Mouse (Mus musculus): ENCODE results near the gene Lenep. TPM values are rescaled to one million over a fixed set of nuclear protein-coding genes. Genes with fewer than 3 reads are reported as not detected.
A peak's percentile ranks its signal among the peaks of the same experiment; 100 is the strongest.

Gene Lenep
- polyA plus RNA-seq (2016; fragmentation: Nextera tagmentation; extraction: Ambion mirVana), result 0.15 and 0.23 TPM in 2 replicates

- H3K9me3 ChIP-seq, result no peaks in the 10 kb centered on the region
- DNase-seq (ENCODE audit: extremely low spot score, low spot score), result no peak
- H3K27me3 ChIP-seq (ENCODE audit: poor library complexity, severe bottlenecking), result no peaks in the 10 kb centered on the region
- peaks cover 62% of the 10 kb centered on the region for H3K36me3 ChIP-seq (replicated peaks)
- 0 out of 2 replicates have a peak within 1 kb of the TSS, but pooled peaks have one; percentile 8 for H3K4me3 ChIP-seq
- no peaks in the 10 kb centered on the region for H3K4me1 ChIP-seq
- 81% methylated on average over 5 of the region's 5 CpGs for WGBS
- no peak within 1 kb of the TSS for H3K27ac ChIP-seq
Measured at GRCm38 (mm10) chr3:89402693-89403092, at the start of gene Lenep. Gene Lenep, minus strand, starts transcription at chr3:89402793.

- WGBS, result 87% methylated on average over 1 of the region's 1 CpGs
- 0 out of 2 replicates have a peak overlapping the region, but pooled peaks have one; percentile 31 for H3K27ac ChIP-seq
- H3K4me3 ChIP-seq, result no peak overlapping the region
- peaks cover 40% of the 10 kb centered on the region for H3K4me1 ChIP-seq
- DNase-seq (ENCODE audit: extremely low spot score, low spot score), result no peak
- H3K27me3 ChIP-seq (ENCODE audit: poor library complexity, severe bottlenecking), result no peaks in the 10 kb centered on the region
- no peaks in the 10 kb centered on the region for H3K9me3 ChIP-seq
- H3K36me3 ChIP-seq (replicated peaks), result peaks cover 18% of the 10 kb centered on the region
Measured at GRCm38 (mm10) chr3:89451916-89452315, 49.3 kb upstream of the Lenep start.

GRCm38 (mm10) chr3:89449541-89449940, 46.9 kb upstream of the Lenep start:
- Histone ChIP-seq H3K27me3 (ENCODE audit: poor library complexity, severe bottlenecking) (no peaks in the 10 kb centered on the region), H3K4me1 (peaks cover 28% of the 10 kb centered on the region), H3K27ac (peak overlapping the region; percentile 4; the same call in 1 of the 2 replicates), H3K36me3 (replicated peaks) (peaks cover 36% of the 10 kb centered on the region), H3K4me3 (no peak overlapping the region), H3K9me3 (no peaks in the 10 kb centered on the region)
- peak; percentile 55 for DNase-seq (ENCODE audit: extremely low spot score, low spot score)
- WGBS, result 50% methylated on average over 7 of the region's 7 CpGs

GRCm38 (mm10) chr3:89448720-89449537, 46.3 kb upstream of the Lenep start:
- DNase-seq (ENCODE audit: extremely low spot score, low spot score), result no peak
- WGBS, result 77% methylated on average over 13 of the region's 13 CpGs

GRCm38 (mm10) chr3:89440691-89441090, 38.1 kb upstream of the Lenep start:
- WGBS, result 93% methylated on average over 2 of the region's 2 CpGs
- DNase-seq (ENCODE audit: extremely low spot score, low spot score), result no peak

More at GRCm38 (mm10) chr3:89448720-89449537, 46.3 kb upstream of the Lenep start:
- Histone ChIP-seq H3K4me3 (no peak overlapping the region), H3K36me3 (replicated peaks) (peaks cover 41% of the 10 kb centered on the region), H3K4me1 (peaks cover 26% of the 10 kb centered on the region), H3K9me3 (no peaks in the 10 kb centered on the region), H3K27ac (peak overlapping the region; percentile 4; the same call in 1 of the 2 replicates), H3K27me3 (ENCODE audit: poor library complexity, severe bottlenecking) (no peaks in the 10 kb centered on the region)

GRCm38 (mm10) chr3:89437269-89437668, 34.7 kb upstream of the Lenep start:
- peak; percentile 51 for DNase-seq (ENCODE audit: extremely low spot score, low spot score)
- H3K4me3 ChIP-seq, result peak overlapping the region; percentile 53
- peaks cover 35% of the 10 kb centered on the region for H3K36me3 ChIP-seq (replicated peaks)
- WGBS, result 24% methylated on average over 5 of the region's 5 CpGs
- no peaks in the 10 kb centered on the region for H3K27me3 ChIP-seq (ENCODE audit: poor library complexity, severe bottlenecking)
- H3K4me1 ChIP-seq, result peaks cover 57% of the 10 kb centered on the region
- peak overlapping the region; percentile 83 for H3K27ac ChIP-seq
- H3K9me3 ChIP-seq, result no peaks in the 10 kb centered on the region

More at GRCm38 (mm10) chr3:89440691-89441090, 38.1 kb upstream of the Lenep start:
- no peaks in the 10 kb centered on the region for H3K27me3 ChIP-seq (ENCODE audit: poor library complexity, severe bottlenecking)
- H3K4me3 ChIP-seq, result no peak overlapping the region
- H3K27ac ChIP-seq, result no peak overlapping the region
- no peaks in the 10 kb centered on the region for H3K9me3 ChIP-seq
- peaks cover 23% of the 10 kb centered on the region for H3K36me3 ChIP-seq (replicated peaks)
- peaks cover 36% of the 10 kb centered on the region for H3K4me1 ChIP-seq

GRCm38 (mm10) chr3:89436176-89437113, 33.9 kb upstream of the Lenep start, which contains the start of gene Pbxip1:
Gene Pbxip1, plus strand, starts transcription at chr3:89436706.
- H3K27ac ChIP-seq, result peak within 1 kb of the TSS; percentile 83
- H3K9me3 ChIP-seq, result no peaks in the 10 kb centered on the region
- peak; percentile 90 for DNase-seq (ENCODE audit: extremely low spot score, low spot score)
- H3K36me3 ChIP-seq (replicated peaks), result peaks cover 38% of the 10 kb centered on the region
- H3K4me1 ChIP-seq, result peaks cover 64% of the 10 kb centered on the region
- H3K4me3 ChIP-seq, result peak within 1 kb of the TSS; percentile 53
- 4% methylated on average over 16 of the region's 16 CpGs for WGBS
- no peaks in the 10 kb centered on the region for H3K27me3 ChIP-seq (ENCODE audit: poor library complexity, severe bottlenecking)

GRCm38 (mm10) chr3:89435041-89435440, 32.4 kb upstream of the Lenep start:
- DNase-seq (ENCODE audit: extremely low spot score, low spot score), result no peak
- Histone ChIP-seq H3K27me3 (ENCODE audit: poor library complexity, severe bottlenecking) (no peaks in the 10 kb centered on the region), H3K9me3 (no peaks in the 10 kb centered on the region), H3K27ac (0 out of 2 replicates have a peak overlapping the region, but pooled peaks have one; percentile 45), H3K4me1 (peaks cover 78% of the 10 kb centered on the region), H3K4me3 (no peak overlapping the region), H3K36me3 (replicated peaks) (peaks cover 40% of the 10 kb centered on the region)
- 66% methylated on average over 7 of the region's 7 CpGs for WGBS

GRCm38 (mm10) chr3:89434532-89434931, 31.9 kb upstream of the Lenep start:
- Histone ChIP-seq H3K4me3 (no peak overlapping the region), H3K27me3 (ENCODE audit: poor library complexity, severe bottlenecking) (no peaks in the 10 kb centered on the region), H3K4me1 (peaks cover 83% of the 10 kb centered on the region), H3K9me3 (no peaks in the 10 kb centered on the region), H3K36me3 (replicated peaks) (peaks cover 37% of the 10 kb centered on the region), H3K27ac (peak overlapping the region; percentile 45; the same call in 1 of the 2 replicates)
- DNase-seq (ENCODE audit: extremely low spot score, low spot score), result no peak
- 88% methylated on average over 11 of the region's 11 CpGs for WGBS

- peaks cover 43% of the 10 kb centered on the region for H3K36me3 ChIP-seq (replicated peaks)
- H3K4me1 ChIP-seq, result peaks cover 64% of the 10 kb centered on the region
- no peaks in the 10 kb centered on the region for H3K27me3 ChIP-seq (ENCODE audit: poor library complexity, severe bottlenecking)
- H3K27ac ChIP-seq, result no peak overlapping the region
- H3K9me3 ChIP-seq, result no peaks in the 10 kb centered on the region
- WGBS, result 92% methylated on average over 8 of the region's 8 CpGs
- DNase-seq (ENCODE audit: extremely low spot score, low spot score), result no peak
- H3K4me3 ChIP-seq, result peak overlapping the region; percentile 6; the same call in 1 of the 2 replicates
Measured at GRCm38 (mm10) chr3:89432606-89433005, 30.0 kb upstream of the Lenep start.

- 2% methylated on average over 66 of the region's 68 CpGs for WGBS
- H3K27me3 ChIP-seq (ENCODE audit: poor library complexity, severe bottlenecking), result no peaks in the 10 kb centered on the region
- H3K36me3 ChIP-seq (replicated peaks), result peaks cover 64% of the 10 kb centered on the region
- DNase-seq (ENCODE audit: extremely low spot score, low spot score), result peak; percentile 94
- H3K4me3 ChIP-seq, result peak within 1 kb of the TSS; percentile 100
- H3K9me3 ChIP-seq, result no peaks in the 10 kb centered on the region
- peaks cover 47% of the 10 kb centered on the region for H3K4me1 ChIP-seq
- H3K27ac ChIP-seq, result peak within 1 kb of the TSS; percentile 96
Measured at GRCm38 (mm10) chr3:89430171-89431159, 27.9 kb upstream of the Lenep start, which contains the start of gene Pygo2. Gene Pygo2, plus strand, starts transcription at chr3:89430214.
